In genomic region chr17:36897065-36897464, GRCm38 (mm10) we compare ENCODE assay signal across 33 mouse cellular contexts. TPM values are rescaled to one million over a fixed set of nuclear protein-coding genes. Genes with fewer than 3 reads are reported as not detected.
"Had no signal": no experiment of that assay in that cellular context is flagged by ENCODE, and none has a peak within 500 bp of the region (broad histone marks: within the 10 kb centered on the region; RNA-seq: fewer than 3 reads in every experiment).

No protein-coding gene starts in this region.

- H3K9ac ChIP-seq: heart, embryonic 13.5 days; heart, embryonic 15.5 days; hindbrain, embryonic 13.5 days; hindbrain, embryonic 15.5 days; kidney, embryonic 15.5 days; limb, embryonic 12.5 days had no signal

- H3K27me3 ChIP-seq: heart, embryonic 13.5 days; heart, embryonic 15.5 days; hindbrain, embryonic 13.5 days; hindbrain, embryonic 15.5 days; kidney, embryonic 15.5 days; limb, embryonic 12.5 days had no signal

- H3K4me2 ChIP-seq: heart, embryonic 11.5 days; heart, embryonic 13.5 days; heart, embryonic 15.5 days; hindbrain, embryonic 13.5 days; hindbrain, embryonic 15.5 days; kidney, embryonic 15.5 days; limb, embryonic 12.5 days; liver, embryonic 11.5 days had no signal

- H3K36me3 ChIP-seq: heart, embryonic 13.5 days; heart, embryonic 15.5 days; hindbrain, embryonic 13.5 days; hindbrain, embryonic 15.5 days; kidney, embryonic 15.5 days; limb, embryonic 10.5 days; limb, embryonic 12.5 days had no signal

- ATAC-seq: forebrain, embryonic 16.5 days; hindbrain, postnatal 0 days had no signal

- DNase-seq: gastrocnemius, postnatal 36 days; kidney, adult 11 months had no signal

- H3K9me3 ChIP-seq: heart, embryonic 13.5 days; heart, embryonic 15.5 days; hindbrain, embryonic 13.5 days; hindbrain, embryonic 15.5 days; kidney, embryonic 15.5 days; limb, embryonic 10.5 days; limb, embryonic 12.5 days had no signal

- H3K27ac ChIP-seq: heart, embryonic 13.5 days; heart, embryonic 15.5 days; hindbrain, embryonic 13.5 days; hindbrain, embryonic 15.5 days; hindbrain, postnatal 0 days; kidney, embryonic 15.5 days; kidney, postnatal 0 days; layer of hippocampus, adult 2 months; left cerebral cortex, adult 2 months; limb, embryonic 10.5 days; limb, embryonic 12.5 days had no signal

- H3K4me3 ChIP-seq: heart, embryonic 13.5 days; heart, embryonic 15.5 days; hindbrain, embryonic 13.5 days; hindbrain, embryonic 15.5 days; kidney, embryonic 15.5 days; layer of hippocampus, adult 2 months; left cerebral cortex, adult 2 months; limb, embryonic 10.5 days; limb, embryonic 12.5 days had no signal

- H3K4me1 ChIP-seq: heart, embryonic 13.5 days; heart, embryonic 15.5 days; hindbrain, embryonic 13.5 days; hindbrain, embryonic 15.5 days; kidney, embryonic 15.5 days; limb, embryonic 10.5 days; limb, embryonic 12.5 days had no signal

RNA-seq across cellular contexts. Expression of gene Trim31, which starts 0.9 kb away (rescaled TPM):
- total RNA-seq: gastrocnemius, adult 8-10 months; gastrocnemius, postnatal 14 days; gastrocnemius, postnatal 36 days; heart, adult 18-20 months; heart, adult 8-10 months; heart, postnatal 14 days; heart, postnatal 36 days; hematopoietic stem cell, adult 5-6 weeks; hindbrain, postnatal 0 days; layer of hippocampus, postnatal 10 days; left cerebral cortex, adult 2 months; left cerebral cortex, postnatal 14 days; left cerebral cortex, postnatal 36 days had no signal
- polyA plus RNA-seq: forebrain, embryonic 16.5 days; frontal cortex, adult 2 months; heart, embryonic 11.5 days; heart, embryonic 13.5 days; heart, embryonic 15.5 days; heart, postnatal 0 days; hindbrain, embryonic 11.5 days; hindbrain, embryonic 13.5 days; hindbrain, embryonic 15.5 days; hindbrain, postnatal 0 days; kidney, adult 2 months; kidney, embryonic 15.5 days; kidney, postnatal 0 days; limb, embryonic 10.5 days; limb, embryonic 12.5 days; limb, embryonic 14.5 days; liver, embryonic 11.5 days had no signal

RNA-seq across cellular contexts. Expression of gene Trim40, which starts 7.1 kb away (rescaled TPM):
- total RNA-seq: gastrocnemius, adult 8-10 months; gastrocnemius, postnatal 14 days; gastrocnemius, postnatal 36 days; heart, adult 18-20 months; heart, postnatal 14 days; heart, postnatal 36 days; hematopoietic stem cell, adult 5-6 weeks; hindbrain, postnatal 0 days; layer of hippocampus, adult 2 months; layer of hippocampus, postnatal 10 days; layer of hippocampus, postnatal 25 days; left cerebral cortex, adult 2 months; left cerebral cortex, postnatal 14 days; left cerebral cortex, postnatal 36 days had no signal
- polyA plus RNA-seq: forebrain, embryonic 16.5 days; gonadal fat pad, adult 2 months; heart, embryonic 11.5 days; heart, embryonic 13.5 days; heart, embryonic 15.5 days; heart, postnatal 0 days; hindbrain, embryonic 11.5 days; hindbrain, embryonic 13.5 days; hindbrain, postnatal 0 days; kidney, embryonic 15.5 days; kidney, postnatal 0 days; limb, embryonic 10.5 days; limb, embryonic 12.5 days; limb, embryonic 14.5 days; liver, embryonic 11.5 days had no signal

RNA-seq across cellular contexts. Expression of gene Trim10, which starts 27.7 kb away (rescaled TPM):
- total RNA-seq: gastrocnemius, adult 8-10 months; gastrocnemius, postnatal 14 days; gastrocnemius, postnatal 36 days; hindbrain, postnatal 0 days; layer of hippocampus, adult 2 months; left cerebral cortex, adult 2 months; left cerebral cortex, postnatal 36 days had no signal

RNA-seq across cellular contexts. Expression of gene Trim15, which starts 30.1 kb away (rescaled TPM):
- total RNA-seq: gastrocnemius, adult 8-10 months; gastrocnemius, postnatal 14 days; gastrocnemius, postnatal 36 days; heart, adult 18-20 months; heart, adult 8-10 months; heart, postnatal 14 days; heart, postnatal 36 days; hematopoietic stem cell, adult 5-6 weeks; hindbrain, postnatal 0 days; layer of hippocampus, adult 2 months; layer of hippocampus, postnatal 10 days; layer of hippocampus, postnatal 25 days; left cerebral cortex, adult 2 months; left cerebral cortex, postnatal 14 days; left cerebral cortex, postnatal 36 days had no signal
- polyA plus RNA-seq: gonadal fat pad, adult 2 months; heart, postnatal 0 days had no signal

RNA-seq across cellular contexts. Expression of gene Rnf39, which starts 45.7 kb away (rescaled TPM):
- total RNA-seq: gastrocnemius, postnatal 14 days; gastrocnemius, postnatal 36 days; hematopoietic stem cell, adult 5-6 weeks had no signal
